Mouse (Mus musculus) liver (tissue): ENCODE results near the gene Atg16l2.

Experiments used
- DNase-seq: peaks from one replicate; pipeline ENCODE4 v3.0.0-alpha.2; 2020; ENCODE audit warnings: mixed read lengths

Gene Atg16l2

DNA sequence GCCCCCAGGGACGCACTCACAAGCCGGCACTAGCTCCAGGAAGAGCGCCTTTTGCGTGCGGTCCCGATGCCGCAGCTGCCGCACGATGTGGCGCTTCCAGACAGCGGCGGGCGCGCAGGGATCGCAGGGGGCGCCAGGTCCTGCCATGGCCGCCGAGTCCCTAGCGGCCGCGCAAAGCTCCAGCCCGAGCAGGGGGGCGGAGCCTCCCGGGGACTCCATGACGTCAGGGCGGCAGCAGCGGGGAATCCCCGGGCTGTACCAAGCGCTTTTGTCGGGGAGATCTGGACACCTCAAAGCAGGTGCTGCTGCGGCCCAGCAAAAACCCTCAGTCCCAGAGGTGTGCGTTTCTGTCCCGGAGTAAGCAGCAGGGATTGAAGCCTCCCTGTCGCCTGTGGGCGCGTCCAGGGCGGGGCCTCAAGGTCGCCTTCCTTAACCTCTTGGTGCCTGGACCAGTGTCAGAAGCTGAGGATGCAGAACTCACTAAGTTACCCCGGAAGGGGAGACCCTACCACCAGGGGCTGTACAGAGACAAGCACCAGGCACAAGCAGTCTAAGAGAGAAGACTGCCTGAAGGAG lies at the start of gene Atg16l2:
Gene Atg16l2 (minus strand): TSS at position 371 of the 576 bp plus-strand sequence.
- peak; percentile 88 for DNase-seq

DNA sequence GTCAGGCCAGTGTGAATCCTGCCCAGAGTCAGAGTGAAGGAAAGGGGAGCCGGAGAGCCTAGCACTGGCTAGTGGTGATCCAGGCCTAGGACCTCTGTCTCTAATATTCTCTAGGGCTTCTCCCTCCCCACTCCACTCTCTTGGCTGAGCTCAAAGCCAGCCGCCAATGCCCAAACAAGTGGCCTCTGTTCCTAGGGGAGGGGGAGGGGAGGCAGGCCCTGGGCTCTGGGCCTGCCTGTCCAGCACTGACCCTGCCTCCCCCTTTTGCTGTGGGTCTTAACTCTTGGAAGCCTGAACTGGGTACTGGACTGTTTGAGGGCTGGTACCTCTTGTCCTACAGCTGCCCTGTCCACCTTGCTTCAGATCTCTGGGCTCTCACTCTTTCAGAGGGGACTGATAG lies 47.8 kb upstream of the Atg16l2 start:
- DNase-seq, result no peak

- no peak for DNase-seq
Measured at GRCm38 (mm10) chr7:101348312-101348711, 46.3 kb upstream of the Atg16l2 start.

DNA sequence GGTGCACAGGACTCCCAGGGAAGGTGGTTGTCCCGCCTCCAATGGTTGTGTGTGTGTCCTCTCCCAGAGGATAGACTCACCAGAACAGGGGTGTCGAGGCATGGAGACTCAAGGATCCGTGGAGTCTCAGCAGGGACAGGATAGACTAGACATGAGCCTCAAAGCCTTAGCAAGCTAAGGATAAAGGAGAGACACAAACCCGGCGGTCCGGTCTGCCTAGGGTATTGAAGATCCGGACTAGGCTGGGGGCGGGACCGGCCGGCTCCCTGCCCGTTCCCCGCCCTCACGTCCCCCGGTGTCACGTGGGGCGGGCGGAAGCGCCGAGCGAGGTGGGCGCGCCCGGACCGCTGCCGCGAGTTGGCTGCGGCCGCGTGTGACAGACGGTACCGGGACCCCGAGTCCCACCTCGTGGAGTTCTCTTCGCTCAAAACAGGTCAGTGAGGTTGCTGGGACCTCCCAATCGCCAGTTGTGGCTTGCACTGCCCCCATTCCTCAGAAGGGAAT lies 45.8 kb upstream of the Atg16l2 start, which contains the start of gene Arap1:
Gene Arap1 (plus strand): TSS at position 301 of the 504 bp plus-strand sequence.
- peak; percentile 77 for DNase-seq

- no peak for DNase-seq
Measured at GRCm38 (mm10) chr7:101346991-101347390, 44.9 kb upstream of the Atg16l2 start.

DNA sequence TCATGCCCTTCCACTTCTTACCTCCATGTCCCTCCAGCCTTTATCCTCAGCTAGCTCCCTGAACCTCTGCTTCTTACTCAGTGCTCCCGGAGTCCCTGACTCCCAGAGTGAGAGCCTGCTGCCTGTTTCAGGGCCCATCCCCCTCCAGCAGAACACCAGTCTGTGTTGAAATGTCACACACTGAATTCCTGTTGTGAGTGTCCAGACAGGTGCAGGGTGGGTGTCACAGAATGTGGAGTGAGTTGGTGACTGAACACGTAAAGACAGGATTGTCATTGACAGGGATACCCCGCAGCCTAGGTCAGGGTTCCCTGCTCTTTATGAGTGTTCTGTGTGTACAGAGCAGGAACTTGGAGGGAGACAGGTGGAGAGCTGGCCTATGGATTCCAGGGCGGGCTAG lies 42.8 kb upstream of the Atg16l2 start:
- no peak for DNase-seq

DNA sequence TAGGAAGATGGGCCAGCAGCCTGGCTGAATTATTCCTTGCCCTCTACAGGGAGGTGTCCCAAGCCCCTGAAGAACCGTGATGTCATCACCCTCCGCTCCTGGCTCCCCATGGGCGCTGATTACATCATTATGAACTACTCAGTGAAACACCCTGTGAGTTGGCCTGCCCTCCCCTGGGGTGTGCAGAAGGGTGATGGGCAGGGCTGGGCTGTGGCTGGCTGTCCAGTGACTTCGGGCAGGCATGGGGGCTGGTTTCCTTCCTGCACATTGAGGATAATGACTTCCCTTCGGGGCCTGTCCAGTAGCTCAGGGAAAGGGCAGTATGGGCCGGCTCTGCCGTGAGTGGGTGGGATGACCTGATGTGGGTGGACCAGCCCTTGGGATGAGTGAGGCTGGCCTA lies 41.1 kb upstream of the Atg16l2 start:
- DNase-seq, result no peak

GRCm38 (mm10) chr7:101341405-101341804 lies 39.4 kb upstream of the Atg16l2 start:
- DNase-seq, result no peak

DNA sequence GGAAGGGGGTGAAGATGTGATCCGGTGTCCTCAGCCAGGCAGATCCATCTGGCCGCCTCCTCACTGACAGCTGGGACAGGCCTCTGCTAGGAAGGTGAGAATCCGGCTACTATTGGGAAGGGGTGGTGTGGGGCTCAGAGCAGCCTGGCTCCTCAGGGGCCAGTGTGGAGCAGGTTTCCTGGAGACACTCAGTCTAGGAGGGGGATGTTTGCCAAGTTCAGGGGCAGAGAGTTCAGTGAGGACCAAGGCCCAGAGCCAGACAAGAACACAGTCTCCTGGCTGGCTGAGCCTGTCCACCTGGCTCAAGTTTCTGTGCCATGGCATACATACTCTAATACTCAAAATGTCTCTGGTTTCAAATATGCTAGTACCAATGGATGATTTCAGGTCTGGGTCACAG lies 35.4 kb upstream of the Atg16l2 start:
- DNase-seq, result no peak

DNA sequence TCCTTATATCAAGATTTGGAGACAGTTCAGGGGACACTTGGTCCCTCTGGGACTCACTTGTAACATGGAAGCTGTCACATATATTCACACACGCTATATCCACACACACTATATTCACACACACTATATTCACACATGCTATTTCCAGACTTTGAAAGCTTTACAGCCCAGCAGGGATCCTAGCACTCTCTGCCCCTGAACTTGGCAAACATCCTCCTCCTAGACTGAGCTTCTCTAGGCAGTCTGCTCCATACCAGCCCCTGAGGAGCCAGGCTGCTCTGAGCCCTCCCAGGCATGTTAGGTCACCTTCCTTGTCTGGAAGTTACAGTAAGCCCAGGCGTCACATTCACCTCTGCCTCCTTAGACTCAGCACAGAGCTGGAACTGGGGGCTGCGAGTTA lies 34.6 kb upstream of the Atg16l2 start:
- no peak for DNase-seq

GRCm38 (mm10) chr7:101335228-101335627 lies 33.2 kb upstream of the Atg16l2 start:
- DNase-seq, result no peak

- no peak for DNase-seq
Measured at GRCm38 (mm10) chr7:101332045-101332831, 30.2 kb upstream of the Atg16l2 start.

GRCm38 (mm10) chr7:101330841-101331173 lies 28.8 kb upstream of the Atg16l2 start:
- no peak for DNase-seq

DNA sequence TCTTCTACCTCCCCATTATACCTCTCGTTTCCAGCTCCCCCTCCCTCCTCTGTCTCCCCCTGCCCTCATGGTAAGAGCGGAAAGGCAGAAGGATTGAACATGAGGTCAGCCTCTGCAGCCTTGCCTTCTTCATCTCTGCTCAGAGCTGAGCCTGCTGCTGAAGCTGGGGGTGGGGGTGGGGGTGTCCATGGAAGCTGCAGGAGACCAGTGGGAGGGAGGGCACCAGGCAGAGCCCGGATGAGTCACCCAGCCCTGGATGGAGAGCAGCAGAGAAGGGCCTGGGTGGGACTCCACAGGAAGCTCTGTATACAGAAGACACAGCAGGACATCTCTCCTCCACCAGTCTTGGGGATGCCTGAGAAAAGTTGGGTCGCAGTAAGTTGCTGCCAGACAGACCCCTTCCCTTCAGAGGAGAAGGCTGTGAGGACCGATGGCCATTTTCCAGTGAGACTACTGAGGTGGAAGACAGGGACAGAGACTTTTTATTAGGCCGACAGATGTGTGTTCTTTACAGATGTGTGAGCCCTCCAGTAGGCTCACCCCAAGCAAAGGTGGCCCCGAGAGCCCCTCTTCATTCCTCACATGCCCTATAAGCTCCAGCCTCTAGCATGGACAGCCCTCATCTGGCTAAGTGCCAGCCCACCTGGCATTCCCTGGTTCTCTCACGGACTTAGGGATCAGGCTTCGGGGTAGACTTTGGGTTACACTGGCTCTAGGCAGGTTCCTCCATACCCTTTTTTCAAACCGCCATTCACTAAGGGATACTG lies 28.2 kb upstream of the Atg16l2 start:
- DNase-seq, result no peak

- DNase-seq, result no peak
Measured at GRCm38 (mm10) chr7:101329606-101330005, 27.6 kb upstream of the Atg16l2 start.

- no peak for DNase-seq
Measured at GRCm38 (mm10) chr7:101328621-101329158, 26.6 kb upstream of the Atg16l2 start.

DNA sequence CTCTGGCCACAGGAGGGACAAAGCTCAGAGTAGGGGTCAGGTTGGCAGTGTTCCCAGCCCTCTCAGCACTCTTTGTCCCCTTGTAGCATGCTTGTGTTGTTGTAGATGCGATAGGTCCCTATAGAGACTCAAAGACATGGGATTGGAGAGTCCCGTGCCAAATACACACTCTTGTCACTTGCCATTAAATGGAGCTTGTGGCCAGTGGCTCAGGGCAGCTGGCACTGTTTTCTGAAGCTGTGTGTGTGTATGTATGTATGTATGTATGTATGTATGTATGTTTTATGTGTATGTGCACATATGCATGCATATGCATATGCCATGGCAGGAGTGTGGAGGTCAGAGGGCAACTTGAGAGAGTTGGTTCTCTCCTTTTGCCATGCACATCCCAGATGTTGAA lies 25.7 kb upstream of the Atg16l2 start:
- no peak for DNase-seq

GRCm38 (mm10) chr7:101327263-101327662 lies 25.2 kb upstream of the Atg16l2 start:
- no peak for DNase-seq

DNA sequence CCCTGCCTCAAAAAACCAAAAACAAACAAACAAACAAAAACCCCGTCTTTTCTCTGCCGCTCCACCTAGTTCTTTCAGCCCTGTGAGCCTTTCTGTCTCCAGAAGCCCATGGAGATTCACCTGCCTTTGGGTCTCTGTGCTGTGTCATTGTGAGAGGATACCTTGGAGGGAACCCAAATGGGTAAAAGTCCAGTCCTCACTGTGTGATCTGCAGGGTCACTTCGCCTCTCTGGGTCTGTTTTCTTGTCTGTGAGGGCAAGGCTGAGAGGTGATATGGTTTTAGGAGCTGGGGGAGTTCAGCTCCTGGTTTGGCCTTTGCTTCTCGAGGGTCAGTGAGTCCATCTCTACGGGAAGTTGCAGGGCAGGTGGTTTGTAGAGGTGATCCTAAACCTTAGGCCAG lies 24.0 kb upstream of the Atg16l2 start:
- DNase-seq, result no peak

DNA sequence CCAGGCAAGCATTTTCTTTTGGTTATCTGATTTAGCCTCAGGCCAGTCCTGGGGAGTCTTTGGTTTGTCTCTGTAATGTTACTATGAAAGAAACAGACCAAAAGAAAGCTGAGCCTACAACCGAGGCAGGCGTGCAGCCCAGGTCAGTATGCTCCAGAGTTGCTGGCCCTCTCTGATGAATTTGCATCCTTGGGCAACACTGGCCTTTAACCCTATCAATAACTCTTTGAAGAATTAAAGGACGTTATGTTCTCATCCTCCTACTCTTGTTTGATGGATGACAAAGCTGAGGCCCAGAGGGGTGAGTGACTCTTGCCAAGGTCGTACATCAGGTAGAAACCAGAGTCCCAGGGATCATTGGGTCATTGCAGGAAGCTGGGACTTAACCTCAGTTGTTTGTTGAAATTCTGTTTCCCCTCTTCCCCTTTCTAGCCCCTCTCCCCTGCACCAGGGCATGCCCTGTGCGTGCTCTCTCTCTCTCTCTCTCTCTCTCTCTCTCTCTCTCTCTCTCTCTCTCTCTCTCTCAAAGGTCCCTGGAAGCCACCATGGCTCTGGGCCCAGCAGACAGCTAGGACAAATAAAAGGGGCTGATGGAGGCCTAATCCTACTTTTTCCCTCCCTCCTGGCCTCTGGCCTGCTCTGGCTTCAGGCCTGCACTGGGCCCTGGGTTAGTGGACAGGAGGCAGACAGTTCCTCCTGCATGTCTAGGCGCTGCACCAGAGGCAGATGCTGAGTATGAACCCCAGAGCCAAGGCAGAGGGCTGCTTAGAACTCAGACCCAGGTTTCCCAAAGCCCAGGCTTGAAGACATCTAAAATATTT lies 22.3 kb upstream of the Atg16l2 start:
- DNase-seq, result no peak

GRCm38 (mm10) chr7:101323141-101323594 lies 21.1 kb upstream of the Atg16l2 start:
- peak; percentile 61 for DNase-seq

DNA sequence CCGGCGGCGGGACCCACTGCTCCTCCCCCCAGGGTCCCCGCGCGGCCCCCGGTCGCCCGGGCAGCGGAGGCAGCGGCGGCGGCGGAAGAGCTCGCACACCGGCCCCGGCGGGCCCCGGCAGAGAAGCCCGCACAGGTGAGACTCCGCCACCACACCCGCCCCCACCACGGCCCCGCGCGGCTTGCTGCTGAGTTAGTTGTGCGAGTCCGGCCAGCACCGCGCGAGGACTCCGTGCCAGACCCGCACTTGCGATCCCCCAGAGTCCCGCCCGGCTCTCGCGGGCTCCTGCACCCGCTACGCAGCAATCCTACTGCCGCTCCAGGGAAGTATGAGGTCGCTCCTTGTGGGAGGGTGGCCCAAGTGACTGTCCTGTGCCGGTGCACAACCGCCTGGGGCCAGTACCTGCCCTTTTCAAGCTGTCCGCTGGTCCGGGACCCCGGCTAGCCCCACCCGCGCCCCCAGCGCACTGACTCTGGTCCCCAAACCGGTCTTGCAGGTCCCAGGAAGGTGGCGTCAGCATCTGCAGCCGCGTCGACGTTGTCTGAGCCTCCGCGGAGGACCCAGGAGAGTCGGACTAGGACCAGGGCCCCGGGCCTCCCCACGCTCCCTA lies 19.3 kb upstream of the Atg16l2 start:
- peak; percentile 44 for DNase-seq
